Mouse (Mus musculus) midbrain, embryonic 16.5 days (tissue): ENCODE results near the gene Gabrr2. TPM values are rescaled to one million over a fixed set of nuclear protein-coding genes. Genes with fewer than 3 reads are reported as not detected.

Source experiments
- ATAC-seq: fragments of 200-750 bp; cut with Nextera tagmentation; 2 replicates; pipeline ENCODE4 v1.8.0; 2017; ENCODE audit warnings: moderate TSS enrichment
- H3K27ac ChIP-seq: fragments of 300-500 bp; sonication (generic); 2 replicates; pipeline ENCODE4 v1.5.1; 2014; ENCODE audit warnings: mild to moderate bottlenecking, low read length, mixed read lengths
- H3K27me3 ChIP-seq: fragments of 300-500 bp; sonication (generic); 2 replicates; pipeline ENCODE4 v1.6.1; 2014; ENCODE audit warnings: low read depth, low read length, mixed read lengths; ENCODE audit not compliant: control insufficient read depth, insufficient read depth
- H3K36me3 ChIP-seq: fragments of 300-500 bp; sonication (generic); 2 replicates; pipeline ENCODE4 v1.6.1; 2014; ENCODE audit warnings: mild to moderate bottlenecking, low read length, moderate library complexity, mixed read lengths; ENCODE audit not compliant: control insufficient read depth, insufficient read depth
- H3K4me1 ChIP-seq: fragments of 300-500 bp; sonication (generic); 2 replicates; pipeline ENCODE4 v1.6.1; 2014; ENCODE audit warnings: mild to moderate bottlenecking, low read length, mixed read lengths; ENCODE audit not compliant: control insufficient read depth, insufficient read depth
- H3K4me2 ChIP-seq: fragments of 300-500 bp; sonication (generic); 2 replicates; pipeline ENCODE4 v1.6.1; 2014; ENCODE audit warnings: mild to moderate bottlenecking, low read length, mixed read lengths
- H3K4me3 ChIP-seq: fragments of 300-500 bp; sonication (generic); 2 replicates; pipeline ENCODE4 v1.5.1; 2014; ENCODE audit warnings: low read depth, mild to moderate bottlenecking, low read length, moderate library complexity, mixed read lengths
- H3K9ac ChIP-seq: fragments of 300-500 bp; sonication (generic); 2 replicates; pipeline ENCODE4 v1.6.1; 2014; ENCODE audit warnings: low read depth, low read length, mixed read lengths
- H3K9me3 ChIP-seq: fragments of 300-500 bp; sonication (generic); replicated peaks from 2 replicates; pipeline ENCODE4 v1.6.1; 2014; ENCODE audit warnings: mild to moderate bottlenecking, low read length, mixed read lengths; ENCODE audit not compliant: control insufficient read depth, poor library complexity, severe bottlenecking
- WGBS: fragments of 180-500 bp; shearing (Covaris S2); extraction: QIAGEN DNeasy Blood & Tissue Kit; methylation state at CpG from one replicate; pipeline ENCODE4 v1.1.7; 2014; 5-methylcytosine and 5-hydroxymethylcytosine counted together
- polyA plus RNA-seq: library from polyadenylated mRNA; unstranded; fragments of >200 nt; fragmentation: Nextera tagmentation; extraction: Ambion mirVana; gene quantifications from 2 replicates; pipeline ENCODE4 v1.2.1, GENCODE M21; 2015

Gene Gabrr2
- 0.34 and 0.80 TPM in 2 replicates for polyA plus RNA-seq

GRCm38 (mm10) chr4:33062981-33063380 lies at the start of gene Gabrr2:
Gene Gabrr2 (plus strand): TSS chr4:33062999.
- H3K9me3 ChIP-seq = no peaks in the 10 kb centered on the region
- H3K4me1 ChIP-seq = peaks cover 2% of the 10 kb centered on the region; the same call in 1 of the 2 replicates
- H3K4me2 ChIP-seq = no peak within 1 kb of the TSS
- H3K27me3 ChIP-seq = no peaks in the 10 kb centered on the region
- ATAC-seq = no peak
- no peak within 1 kb of the TSS for H3K4me3 ChIP-seq
- no peaks in the 10 kb centered on the region for H3K36me3 ChIP-seq
- H3K27ac ChIP-seq = no peak within 1 kb of the TSS
- WGBS = 87% methylated on average over 4 of the region's 4 CpGs
- H3K9ac ChIP-seq = no peak within 1 kb of the TSS

DNA sequence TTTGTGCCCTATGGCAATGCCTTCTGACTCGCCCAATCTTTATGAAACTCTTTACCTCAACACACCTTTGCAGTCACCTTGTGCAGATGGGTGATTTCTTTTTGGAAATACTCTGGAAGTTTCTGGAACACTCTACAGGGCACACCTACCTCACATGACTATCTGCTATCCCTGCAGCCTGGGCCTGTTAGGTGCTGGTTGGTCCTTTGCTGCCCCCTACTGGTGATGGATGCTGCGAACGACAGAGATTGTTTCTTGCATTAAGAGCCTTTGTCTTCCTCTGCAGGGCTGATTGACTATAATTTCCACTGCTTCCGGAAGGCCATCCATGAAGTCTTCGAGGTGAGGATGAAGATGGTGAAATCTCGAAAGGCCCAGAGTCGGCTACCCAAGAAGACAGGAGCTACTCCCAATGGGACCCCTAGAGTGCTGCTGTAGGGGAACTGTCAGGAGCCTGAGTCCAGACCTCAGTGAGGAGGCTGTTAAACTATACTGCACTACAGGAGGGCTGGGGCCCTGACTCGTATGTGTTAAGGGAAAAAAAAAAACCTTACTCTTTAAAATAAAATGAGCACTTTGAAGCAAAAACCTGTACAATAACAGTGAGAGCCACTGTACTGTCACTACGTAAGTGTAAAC lies 44.3 kb upstream of the Gabrr2 start:
- Histone ChIP-seq H3K27me3 (no peaks in the 10 kb centered on the region), H3K9me3 (no peaks in the 10 kb centered on the region), H3K9ac (no peak overlapping the region), H3K4me2 (no peak overlapping the region), H3K27ac (no peak overlapping the region), H3K4me1 (no peaks in the 10 kb centered on the region), H3K4me3 (no peak overlapping the region), H3K36me3 (peaks cover 9% of the 10 kb centered on the region)
- peak; percentile 90 for ATAC-seq
- WGBS = 56% methylated on average over 9 of the region's 9 CpGs

- H3K9ac ChIP-seq = no peak overlapping the region
- H3K4me1 ChIP-seq = no peaks in the 10 kb centered on the region
- no peak overlapping the region for H3K4me3 ChIP-seq
- H3K27me3 ChIP-seq = no peaks in the 10 kb centered on the region
- 81% methylated on average over 8 of the region's 8 CpGs for WGBS
- H3K4me2 ChIP-seq = no peak overlapping the region
- H3K36me3 ChIP-seq = peaks cover 2% of the 10 kb centered on the region; the same call in 1 of the 2 replicates
- no peak overlapping the region for H3K27ac ChIP-seq
- no peaks in the 10 kb centered on the region for H3K9me3 ChIP-seq
- no peak for ATAC-seq
These were observed 38.4 kb upstream of the Gabrr2 start for GRCm38 (mm10) chr4:33024420-33024819.

- no peak overlapping the region for H3K9ac ChIP-seq
- 91% methylated on average over 7 of the region's 7 CpGs for WGBS
- ATAC-seq = no peak
These were observed 33.7 kb upstream of the Gabrr2 start for GRCm38 (mm10) chr4:33029104-33029503.

DNA sequence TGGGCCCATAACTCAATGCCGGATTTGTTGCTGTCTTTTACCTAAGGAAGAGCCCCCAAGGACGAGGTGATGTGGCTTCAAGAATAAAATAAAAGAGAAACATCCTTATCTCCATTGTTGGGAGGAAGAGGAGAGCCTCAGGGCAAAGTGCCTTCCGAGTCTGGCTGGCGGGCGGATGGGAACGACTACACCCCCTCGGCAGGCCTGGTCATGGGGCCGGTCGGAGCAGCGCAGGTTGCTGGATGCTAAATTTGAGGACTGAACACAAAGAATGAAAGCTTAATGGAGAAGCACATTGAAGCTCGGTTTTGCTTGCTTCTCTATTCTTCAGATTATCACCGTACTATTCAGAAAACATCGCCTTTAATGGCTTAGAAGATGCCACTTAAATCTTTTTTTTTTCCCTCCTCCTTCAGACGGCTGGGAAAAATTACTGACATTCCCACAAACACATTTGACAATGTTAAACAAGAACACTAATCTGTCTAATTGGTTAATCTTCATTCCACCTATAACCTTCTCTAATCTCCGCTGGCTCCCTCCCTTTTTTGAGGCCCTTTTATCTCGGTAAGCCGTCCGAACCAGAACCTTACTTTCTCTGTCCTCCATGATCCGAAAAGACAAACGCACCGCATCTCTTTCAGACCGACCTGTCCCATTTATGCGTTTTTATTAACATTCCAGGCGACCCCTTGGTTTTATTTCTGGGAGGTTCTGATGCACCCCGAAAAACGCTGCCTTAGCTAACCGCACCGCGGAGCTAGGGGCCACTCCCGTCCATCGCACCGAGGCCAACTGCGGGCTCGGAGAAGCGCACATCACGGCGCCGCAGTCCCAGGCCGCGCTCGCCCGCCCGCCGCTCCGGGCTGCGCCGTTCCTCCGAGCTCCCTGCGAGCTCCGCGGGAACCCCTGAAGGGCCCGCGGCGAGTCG lies 32.3 kb upstream of the Gabrr2 start:
- Histone ChIP-seq H3K9ac (peak overlapping the region; percentile 97), H3K4me1 (peaks cover 27% of the 10 kb centered on the region), H3K4me2 (peak overlapping the region; percentile 84), H3K27me3 (no peaks in the 10 kb centered on the region), H3K36me3 (peaks cover 5% of the 10 kb centered on the region), H3K9me3 (no peaks in the 10 kb centered on the region), H3K27ac (peak overlapping the region; percentile 97), H3K4me3 (peak overlapping the region; percentile 59)
- peak; percentile 86 for ATAC-seq
- 1% methylated on average over 55 of the region's 55 CpGs for WGBS

More at GRCm38 (mm10) chr4:33029104-33029503, 33.7 kb upstream of the Gabrr2 start:
- Histone ChIP-seq H3K4me3 (no peak overlapping the region), H3K36me3 (peaks cover 2% of the 10 kb centered on the region; the same call in 1 of the 2 replicates), H3K27ac (no peak overlapping the region), H3K4me1 (peaks cover 27% of the 10 kb centered on the region), H3K4me2 (no peak overlapping the region), H3K27me3 (no peaks in the 10 kb centered on the region), H3K9me3 (no peaks in the 10 kb centered on the region)

DNA sequence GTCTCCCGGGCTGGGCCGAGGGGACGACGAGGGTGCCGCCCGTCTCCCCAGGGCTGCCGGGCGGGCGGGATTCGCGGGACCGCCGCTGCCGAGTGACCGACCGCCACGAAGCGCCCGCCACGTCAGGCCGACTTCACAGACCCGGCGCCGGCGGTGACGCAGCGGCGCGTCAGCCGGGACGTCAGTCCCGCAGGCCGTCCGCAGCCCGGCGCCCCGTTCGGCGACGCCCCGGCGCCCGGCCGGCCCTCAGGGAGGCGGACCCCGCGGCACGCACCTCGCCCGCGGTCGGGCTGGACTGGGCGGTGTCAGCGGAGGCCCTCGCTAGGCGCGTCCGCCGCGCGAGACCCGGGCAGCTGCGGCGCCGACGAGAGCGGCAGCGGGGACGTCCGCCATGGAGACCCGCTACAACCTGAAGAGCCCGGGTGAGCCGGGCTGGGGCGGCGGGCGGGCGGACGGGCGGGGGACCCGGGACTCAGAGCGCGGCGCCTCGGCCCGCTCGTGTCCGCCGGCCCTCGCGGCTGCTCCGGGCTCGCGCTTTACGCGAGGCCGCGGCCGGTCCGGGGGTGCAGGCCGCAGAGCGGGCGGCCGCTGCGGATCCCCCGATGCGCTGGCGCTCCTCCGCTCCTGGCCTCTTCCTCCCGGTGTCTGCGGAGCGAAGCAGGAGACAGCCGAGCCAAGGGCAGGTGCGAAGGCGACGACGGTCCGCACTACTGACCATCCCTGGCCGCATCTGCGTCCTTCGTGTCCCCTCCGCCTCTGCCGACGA lies 31.4 kb upstream of the Gabrr2 start, which contains the start of gene Ube2j1:
Gene Ube2j1, plus strand, starts transcription at position 222 of the 766 bp plus-strand sequence.
- WGBS = under 1% methylated on average over 98 of the region's 123 CpGs
- Histone ChIP-seq H3K36me3 (peaks cover 6% of the 10 kb centered on the region), H3K27me3 (no peaks in the 10 kb centered on the region), H3K27ac (peak within 1 kb of the TSS; percentile 97), H3K4me1 (peaks cover 27% of the 10 kb centered on the region), H3K4me3 (peak within 1 kb of the TSS; percentile 59), H3K4me2 (peak within 1 kb of the TSS; percentile 84), H3K9ac (peak within 1 kb of the TSS; percentile 97), H3K9me3 (no peaks in the 10 kb centered on the region)
- ATAC-seq = peak; percentile 98

- H3K27ac ChIP-seq = peak overlapping the region; percentile 97; the same call in 1 of the 2 replicates
- WGBS = 3% methylated on average over 4 of the region's 4 CpGs
These were observed 30.8 kb upstream of the Gabrr2 start for GRCm38 (mm10) chr4:33032045-33032444.

GRCm38 (mm10) chr4:33033515-33033914 lies 29.3 kb upstream of the Gabrr2 start:
- no peak overlapping the region for H3K4me2 ChIP-seq
- H3K27me3 ChIP-seq = no peaks in the 10 kb centered on the region
- H3K36me3 ChIP-seq = peaks cover 11% of the 10 kb centered on the region; the same call in 1 of the 2 replicates
- 89% methylated on average over 6 of the region's 6 CpGs for WGBS
- H3K9me3 ChIP-seq = no peaks in the 10 kb centered on the region
- H3K4me3 ChIP-seq = no peak overlapping the region
- ATAC-seq = no peak
- peaks cover 27% of the 10 kb centered on the region for H3K4me1 ChIP-seq
- no peak overlapping the region for H3K27ac ChIP-seq
- H3K9ac ChIP-seq = no peak overlapping the region

More at GRCm38 (mm10) chr4:33032045-33032444, 30.8 kb upstream of the Gabrr2 start:
- Histone ChIP-seq H3K4me2 (peak overlapping the region; percentile 75), H3K4me1 (peaks cover 27% of the 10 kb centered on the region), H3K4me3 (peak overlapping the region; percentile 59), H3K9ac (peak overlapping the region; percentile 97), H3K27me3 (no peaks in the 10 kb centered on the region), H3K36me3 (peaks cover 8% of the 10 kb centered on the region), H3K9me3 (no peaks in the 10 kb centered on the region)
- no peak for ATAC-seq
